Mouse (Mus musculus) thymus, postnatal 4 days (tissue): ENCODE data around the gene Scly.

Source experiments
- DNase-seq: peaks from one replicate; pipeline ENCODE4 v3.0.0; 2021

Scly gene

GRCm38 (mm10) chr1:91365816-91366214 lies 67.7 kb downstream of the Scly start:
- peak; percentile 22 for DNase-seq

- peak; percentile 91 for DNase-seq
These were observed 68.3 kb downstream of the Scly start, which contains the start of gene Erfe for GRCm38 (mm10) chr1:91366215-91367108. Gene Erfe (plus strand): TSS chr1:91366430.

DNA sequence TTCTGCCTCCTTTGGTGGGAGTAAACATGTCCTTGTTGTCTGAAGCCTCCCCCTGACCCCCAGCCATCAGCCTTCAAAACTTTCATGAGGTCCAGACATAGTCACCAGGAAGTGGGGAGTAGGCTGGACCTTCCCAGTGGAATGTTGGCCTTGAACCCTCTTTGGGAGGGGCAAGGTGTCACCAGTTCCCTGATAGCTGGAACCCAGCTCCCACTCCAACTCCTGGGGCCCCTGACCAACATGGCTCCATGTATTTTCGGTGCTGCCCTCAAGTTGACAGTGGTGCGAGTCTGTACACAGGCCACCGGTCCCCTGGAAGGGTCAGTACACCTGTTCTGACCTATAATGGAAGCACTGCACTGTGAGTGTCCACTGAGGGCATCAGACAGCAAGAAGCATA lies 69.2 kb downstream of the Scly start:
- no peak for DNase-seq

GRCm38 (mm10) chr1:91369408-91369807 lies 71.3 kb downstream of the Scly start:
- DNase-seq: no peak

DNA sequence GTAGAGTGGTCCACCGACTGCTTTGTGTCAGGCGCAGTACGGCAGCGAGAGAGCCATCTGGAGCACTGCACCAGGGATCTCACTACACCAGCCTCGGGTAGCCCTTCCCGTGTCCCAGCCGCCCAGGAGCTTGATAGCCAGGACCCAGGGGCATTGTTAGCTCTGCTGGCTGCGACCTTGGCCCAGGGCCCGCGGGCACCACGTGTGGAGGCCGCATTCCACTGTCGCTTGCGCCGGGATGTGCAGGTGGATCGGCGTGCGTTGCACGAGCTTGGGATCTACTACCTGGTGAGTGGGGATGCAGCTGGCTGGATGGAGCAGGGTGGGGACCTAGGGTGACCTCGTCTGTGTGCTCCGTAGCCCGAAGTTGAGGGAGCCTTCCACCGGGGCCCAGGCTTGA lies 71.9 kb downstream of the Scly start:
- DNase-seq: no peak
